Mouse (Mus musculus) ES-E14 (cell line): ENCODE measurements around the gene Gm3625. TPM values are rescaled to one million over a fixed set of nuclear protein-coding genes. Genes with fewer than 3 reads are reported as not detected.

Source experiments
- DNase-seq: peaks from one replicate; pipeline ENCODE4 v3.0.0-alpha.2; 2013; ENCODE audit warnings: low read depth, low spot score
- H3K27ac ChIP-seq: 2 replicates; pipeline ENCODE4 v1.5.1; 2012; ENCODE audit warnings: low read depth, mild to moderate bottlenecking, low read length, moderate library complexity, mixed read lengths; ENCODE audit not compliant: poor library complexity, insufficient read depth, severe bottlenecking
- H3K36me3 ChIP-seq: 2 replicates; pipeline ENCODE4 v1.6.1; 2012; ENCODE audit warnings: mild to moderate bottlenecking, low read length, moderate library complexity, mixed read lengths; ENCODE audit not compliant: control insufficient read depth, poor library complexity, insufficient read depth, severe bottlenecking
- H3K4me1 ChIP-seq, 2 experiments: fragments of 150-350 bp in 1 of 2; sonication (generic) in 1 of 2; 2 replicates each; pipeline ENCODE4 v1.6.1; 2012; ENCODE audit warnings: low read length in 2 of 2, mild to moderate bottlenecking in 1 of 2, mixed read lengths in 1 of 2; ENCODE audit not compliant: control insufficient read depth in 2 of 2, insufficient read depth in 2 of 2, poor library complexity in 1 of 2
- H3K4me3 ChIP-seq, 2 experiments: fragments of 150-350 bp in 1 of 2; sonication (generic) in 1 of 2; 2 replicates each; pipeline ENCODE4 v1.5.1; 2012; ENCODE audit warnings: low read length in 2 of 2, low read depth in 1 of 2, mild to moderate bottlenecking in 1 of 2, mixed read lengths in 1 of 2; ENCODE audit not compliant: insufficient read depth in 1 of 2, poor library complexity in 1 of 2, severe bottlenecking in 1 of 2
- H3K9ac ChIP-seq: 2 replicates; pipeline ENCODE4 v1.6.1; 2012; ENCODE audit warnings: low read depth, mild to moderate bottlenecking, low read length, mixed read lengths; ENCODE audit not compliant: poor library complexity, insufficient read depth, severe bottlenecking
- H3K9me3 ChIP-seq: fragments of 150-350 bp; sonication (generic); 2 replicates; pipeline ENCODE4 v1.6.1; 2012; ENCODE audit warnings: low read depth, mild to moderate bottlenecking, low read length; ENCODE audit not compliant: control insufficient read depth, insufficient read depth
- CHD2 ChIP-seq: IDR thresholded peaks from 2 replicates; pipeline ENCODE4 v1.6.1; 2014; ENCODE audit warnings: mild to moderate bottlenecking, low read depth, low read length, inconsistent platforms
- HCFC1 ChIP-seq: IDR thresholded peaks from 2 replicates; pipeline ENCODE4 v1.6.1; 2012; ENCODE audit warnings: low read length, inconsistent platforms, borderline replicate concordance; ENCODE audit not compliant: insufficient read depth
- MAFK ChIP-seq: IDR thresholded peaks from 2 replicates; pipeline ENCODE4 v1.6.1; 2014; ENCODE audit warnings: mild to moderate bottlenecking, low read depth, low read length, inconsistent platforms; ENCODE audit not compliant: insufficient read depth
- ZC3H11A ChIP-seq: IDR thresholded peaks from 2 replicates; pipeline ENCODE4 v1.6.1; 2012; ENCODE audit warnings: low read depth, mild to moderate bottlenecking, inconsistent platforms, low read length, borderline replicate concordance
- ZNF384 ChIP-seq: IDR thresholded peaks from 2 replicates; pipeline ENCODE4 v1.6.1; 2012; ENCODE audit warnings: low read depth, low read length, inconsistent platforms
- in situ Hi-C, 2 experiments: fragments of 600-800 bp; cut with MboI; formaldehyde crosslinking; loops; one replicate each; pipeline ENCODE4 v1.15.1; 2025; ENCODE audit warnings: low sequenced_read_pairs in 2 of 2, inconsistent platforms in 1 of 2; ENCODE audit not compliant: unreplicated experiment in 2 of 2
- total RNA-seq: library from RNA; depleted of rRNA; stranded (reverse); fragments of 300-350 nt; gene quantifications from 2 replicates; pipeline ENCODE4 v1.2.3, GENCODE M21; 2012

Gene Gm3625
- total RNA-seq, 1 experiment = not detected

DNA sequence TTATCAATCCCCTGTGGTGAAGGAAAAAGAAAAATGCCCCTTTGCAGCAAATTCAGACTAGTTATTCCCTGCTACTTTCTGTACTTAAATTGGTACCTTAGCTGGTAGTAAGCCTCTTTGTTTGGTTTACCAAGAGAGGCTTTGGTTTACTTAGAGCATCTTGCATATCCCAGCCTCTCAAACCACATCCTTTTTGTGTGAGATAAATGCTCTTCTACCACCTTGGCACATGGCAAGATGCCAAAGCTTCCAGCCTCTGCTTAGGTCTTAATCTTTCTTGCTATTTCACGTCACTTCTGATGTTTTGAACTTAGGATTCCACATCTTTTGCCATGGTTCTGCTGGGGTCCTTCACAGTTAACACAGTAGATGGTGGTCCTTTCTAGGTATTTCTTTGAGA lies 31.5 kb upstream of the Gm3625 start:
- TF ChIP-seq HCFC1 (no peak), MAFK (no peak), ZC3H11A (no peak), CHD2 (no peak), ZNF384 (no peak)
- in situ Hi-C loops = no loop called here
- no peaks in the 10 kb centered on the region for H3K9me3 ChIP-seq

DNA sequence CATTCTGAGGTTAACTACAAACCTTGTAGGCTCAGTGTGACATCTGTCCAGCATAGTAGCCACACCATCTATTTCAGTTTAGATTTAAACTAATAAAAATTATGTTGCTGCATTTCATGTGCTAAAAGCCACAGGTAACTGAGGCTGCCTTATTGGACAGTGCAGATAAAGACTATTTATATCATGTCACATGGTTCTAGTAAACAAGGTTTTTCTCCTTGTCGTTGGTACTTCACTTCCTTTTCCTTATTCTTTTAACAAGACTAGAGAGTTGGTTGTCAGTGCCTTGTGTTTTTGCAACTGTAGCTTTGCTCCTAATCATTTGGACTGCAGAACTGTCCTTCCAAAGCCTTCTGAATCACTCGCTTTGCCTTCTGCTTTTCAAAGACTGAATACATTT lies 22.0 kb upstream of the Gm3625 start:
- H3K9me3 ChIP-seq = no peaks in the 10 kb centered on the region
- H3K9ac ChIP-seq = no peak overlapping the region
- no peaks in the 10 kb centered on the region for H3K4me1 ChIP-seq
- H3K27ac ChIP-seq = no peak overlapping the region
- H3K4me3 ChIP-seq = no peak overlapping the region
- in situ Hi-C loops = no loop called here
- no peak for TF ChIP-seq HCFC1
- TF ChIP-seq ZC3H11A = no peak
- no peak for DNase-seq
- no peaks in the 10 kb centered on the region; the same call in 1 of the 2 replicates for H3K36me3 ChIP-seq

More for the DNA sequence above, 31.5 kb upstream of the Gm3625 start:
- H3K9ac ChIP-seq = no peak overlapping the region
- no peak overlapping the region for H3K27ac ChIP-seq
- no peaks in the 10 kb centered on the region for H3K4me1 ChIP-seq
- H3K36me3 ChIP-seq = no peaks in the 10 kb centered on the region
- no peak for DNase-seq
- no peak overlapping the region for H3K4me3 ChIP-seq

- H3K36me3 ChIP-seq = no peaks in the 10 kb centered on the region
- no peak overlapping the region for H3K4me3 ChIP-seq
- no peak for TF ChIP-seq CHD2
- no peak for TF ChIP-seq HCFC1
- TF ChIP-seq ZC3H11A = no peak
- no peak for TF ChIP-seq ZNF384
- no peak for TF ChIP-seq MAFK
- H3K4me1 ChIP-seq = no peaks in the 10 kb centered on the region
- no peak overlapping the region for H3K27ac ChIP-seq
- no peak overlapping the region for H3K9ac ChIP-seq
- in situ Hi-C loops = no loop called here
- H3K9me3 ChIP-seq = no peaks in the 10 kb centered on the region
- DNase-seq = no peak
Observed at GRCm38 (mm10) chr12:4606625-4607024, 13.9 kb upstream of the Gm3625 start.

DNA sequence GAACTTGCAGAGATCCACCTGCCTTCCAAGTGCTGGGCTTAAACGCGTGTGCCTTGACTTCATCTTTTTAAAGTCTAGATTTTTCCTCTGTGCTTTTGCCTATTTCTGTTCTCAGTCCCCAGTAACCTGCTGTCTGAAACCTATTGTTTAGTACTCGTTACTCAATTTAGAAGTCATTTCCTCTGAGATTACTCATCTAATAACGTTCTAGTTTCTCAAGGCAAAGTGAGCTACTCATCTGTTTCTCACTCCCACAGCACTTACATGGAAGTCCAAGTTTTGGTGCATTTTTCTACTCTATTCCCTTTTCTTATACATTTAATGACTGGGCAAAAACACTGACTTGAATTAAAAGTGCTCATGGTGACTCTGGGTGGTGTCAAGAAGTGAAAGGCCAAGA lies 7.0 kb upstream of the Gm3625 start:
- no peak overlapping the region for H3K4me3 ChIP-seq
- in situ Hi-C loops = no loop called here
- H3K9me3 ChIP-seq = no peaks in the 10 kb centered on the region
- no peak overlapping the region for H3K9ac ChIP-seq
- H3K4me1 ChIP-seq = peaks cover 0 to 4% of the 10 kb centered on the region in 2 experiments; a peak in 1 of 4 replicates
- DNase-seq = no peak
- no peak overlapping the region for H3K27ac ChIP-seq
- TF ChIP-seq MAFK (no peak), ZNF384 (no peak), CHD2 (no peak), ZC3H11A (no peak), HCFC1 (no peak)
- H3K36me3 ChIP-seq = no peaks in the 10 kb centered on the region

DNA sequence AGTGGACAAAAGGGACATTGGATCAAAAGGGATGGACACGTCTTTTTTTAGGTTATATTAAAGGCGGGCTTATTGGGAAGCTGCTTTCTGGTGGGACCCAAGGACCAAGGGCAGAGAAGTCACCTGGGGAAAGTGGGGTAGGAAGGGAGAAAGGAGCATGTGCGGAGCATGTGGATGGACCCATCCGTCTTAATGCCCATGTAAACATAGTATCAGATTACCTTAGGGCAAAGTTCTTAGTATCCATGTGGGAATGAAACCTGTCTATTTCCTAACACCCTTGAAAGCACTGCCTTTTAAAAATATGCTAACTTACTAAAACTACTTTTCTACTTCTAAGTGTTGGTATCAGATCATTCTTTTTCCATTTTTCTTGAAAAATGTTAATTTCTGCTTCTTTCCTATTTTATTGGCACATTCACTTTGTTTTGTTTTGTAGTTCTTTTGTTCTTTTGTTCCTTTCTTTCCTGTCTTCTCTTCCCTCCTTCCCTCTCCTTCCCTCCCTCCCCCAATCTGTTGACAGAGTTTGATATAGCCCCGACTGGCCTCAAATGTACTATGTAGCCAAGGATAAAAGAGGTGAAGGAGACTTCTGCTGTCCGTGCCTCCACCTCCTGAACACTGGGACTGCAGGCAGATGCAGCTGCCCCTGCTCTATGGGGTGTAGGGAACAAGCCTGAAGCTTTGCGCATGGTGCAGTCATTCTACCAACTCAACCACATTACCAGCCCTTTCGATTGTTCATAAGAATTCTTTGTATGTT lies 6.1 kb upstream of the Gm3625 start:
- Histone ChIP-seq H3K4me1 (peaks cover 0 to 4% of the 10 kb centered on the region in 2 experiments; a peak in 1 of 4 replicates), H3K27ac (no peak overlapping the region), H3K9ac (no peak overlapping the region), H3K36me3 (no peaks in the 10 kb centered on the region), H3K4me3 (no peak overlapping the region), H3K9me3 (no peaks in the 10 kb centered on the region)
- no peak for DNase-seq
- in situ Hi-C loops = no loop called here
- no peak for TF ChIP-seq HCFC1
- no peak for TF ChIP-seq ZC3H11A
- no peak for TF ChIP-seq ZNF384
- TF ChIP-seq MAFK = no peak
- no peak for TF ChIP-seq CHD2
